Mouse (Mus musculus) kidney, adult 2 months (tissue): ENCODE data around the gene Fbxo36.

Experiments used
- CTCF ChIP-seq: fragments of 200-500 bp; conservative IDR thresholded peaks from 2 replicates; pipeline ENCODE4 v1.5.1; 2011; ENCODE audit warnings: low read depth, mild to moderate bottlenecking, control low read depth, low read length, moderate library complexity, mixed read lengths; ENCODE audit not compliant: insufficient read depth, insufficient read length
- POLR2A ChIP-seq: fragments of 200-500 bp; IDR thresholded peaks from one replicate; pipeline ENCODE4 v1.6.1; 2011; ENCODE audit warnings: low read depth, low read length, control low read depth

GRCm38 (mm10) chr1:84885174-84885573, 45.5 kb downstream of the Fbxo36 start:
- TF ChIP-seq CTCF (peak; percentile 25; the same call in 1 of the 2 replicates), POLR2A (no peak)
